Mouse (Mus musculus): ENCODE data around the gene Tnnt2.

GRCm38 (mm10) chr1:135855344-135855687 lies 19.2 kb downstream of the Tnnt2 start:
- TF ChIP-seq POLR2A (IDR thresholded peaks at IDR 0.05; ENCODE audit: borderline replicate concordance, insufficient read depth, low read length), result no peak
- no peak for TF ChIP-seq CTCF (IDR thresholded peaks at IDR 0.05; ENCODE audit: borderline replicate concordance, insufficient read depth, low read depth, low read length)

Measured in cerebellum, adult 2 months (tissue).